Mouse (Mus musculus) heart, embryonic 14.5 days (tissue): Measurements from ENCODE around the gene Cdk5. TPM values are rescaled to one million over a fixed set of nuclear protein-coding genes. Genes with fewer than 3 reads are reported as not detected.

Experiments
- ATAC-seq: fragments of 200-750 bp; cut with Nextera tagmentation; 2 replicates; pipeline ENCODE4 v1.8.0; 2017; ENCODE audit warnings: low read depth, moderate TSS enrichment; ENCODE audit not compliant: insufficient number of reproducible peaks, insufficient read depth, low FRiP score
- H3K27ac ChIP-seq, 2 experiments: fragments of 200-500 bp in 1 of 2; fragments of 300-500 bp in 1 of 2; sonication (generic) in 1 of 2; replicated peaks in 1 of 2; 2 replicates each; pipeline ENCODE4 v1.5.1; 2012 to 2014; ENCODE audit warnings: low read depth in 2 of 2, low read length in 2 of 2, control low read depth in 1 of 2, mild to moderate bottlenecking in 1 of 2, mixed read lengths in 1 of 2; ENCODE audit not compliant: control insufficient read depth in 1 of 2, insufficient read depth in 1 of 2
- H3K27me3 ChIP-seq: fragments of 300-500 bp; sonication (generic); 2 replicates; pipeline ENCODE4 v1.6.1; 2014; ENCODE audit warnings: mild to moderate bottlenecking, low read length, control low read depth; ENCODE audit not compliant: control insufficient read depth, insufficient read depth
- H3K36me3 ChIP-seq: fragments of 300-500 bp; sonication (generic); 2 replicates; pipeline ENCODE4 v1.6.1; 2014; ENCODE audit warnings: mild to moderate bottlenecking, control low read depth, low read length, mixed read lengths; ENCODE audit not compliant: control insufficient read depth, insufficient read depth
- H3K4me1 ChIP-seq, 2 experiments: fragments of 200-500 bp in 1 of 2; fragments of 300-500 bp in 1 of 2; sonication (generic) in 1 of 2; 2 replicates each; pipeline ENCODE4 v1.6.1; 2012 to 2014; ENCODE audit warnings: low read length in 2 of 2, control low read depth in 1 of 2, mixed read lengths in 1 of 2; ENCODE audit not compliant: control insufficient read depth in 2 of 2, insufficient read depth in 2 of 2
- H3K4me2 ChIP-seq: fragments of 300-500 bp; sonication (generic); 2 replicates; pipeline ENCODE4 v1.6.1; 2014; ENCODE audit warnings: mild to moderate bottlenecking, low read length
- H3K4me3 ChIP-seq, 2 experiments: fragments of 200-500 bp in 1 of 2; fragments of 300-500 bp in 1 of 2; sonication (generic) in 1 of 2; 2 replicates each; pipeline ENCODE4 v1.5.1; 2012 to 2014; ENCODE audit warnings: low read length in 2 of 2, mild to moderate bottlenecking in 2 of 2, control low read depth in 1 of 2, low read depth in 1 of 2, moderate library complexity in 1 of 2; ENCODE audit not compliant: control insufficient read depth in 1 of 2, insufficient read depth in 1 of 2
- H3K9ac ChIP-seq: fragments of 300-500 bp; sonication (generic); 2 replicates; pipeline ENCODE4 v1.6.1; 2014; ENCODE audit warnings: mild to moderate bottlenecking, low read length
- H3K9me3 ChIP-seq: fragments of 300-500 bp; sonication (generic); 2 replicates; pipeline ENCODE4 v1.6.1; 2016; ENCODE audit warnings: low read length, control low read depth; ENCODE audit not compliant: control insufficient read depth
- WGBS: fragments of 180-500 bp; shearing (Covaris S2); extraction: QIAGEN DNeasy Blood & Tissue Kit; methylation state at CpG from one replicate; pipeline ENCODE4 v1.1.7; 2014; 5-methylcytosine and 5-hydroxymethylcytosine counted together
- polyA plus RNA-seq: library from polyadenylated mRNA; unstranded; fragments of >200 nt; fragmentation: Nextera tagmentation; extraction: Ambion mirVana; gene quantifications from 2 replicates; pipeline ENCODE4 v1.2.1, GENCODE M21; 2014

Gene Cdk5
- polyA plus RNA-seq, 1 experiment from 2014 or later, result 31.0 TPM

- no peak for ATAC-seq
- H3K36me3 ChIP-seq, result peaks cover 12% of the 10 kb centered on the region; the same call in 1 of the 2 replicates
- H3K27ac ChIP-seq, result no peak overlapping the region
- peaks cover 16 to 31% of the 10 kb centered on the region in 2 experiments for H3K4me1 ChIP-seq
- H3K9me3 ChIP-seq, result no peaks in the 10 kb centered on the region
- WGBS, result 45% methylated on average over 2 of the region's 2 CpGs
- H3K27me3 ChIP-seq, result peaks cover 9% of the 10 kb centered on the region; the same call in 1 of the 2 replicates
- no peak overlapping the region for H3K4me3 ChIP-seq
- no peak overlapping the region for H3K4me2 ChIP-seq
- no peak overlapping the region for H3K9ac ChIP-seq
Observed at GRCm38 (mm10) chr5:24381988-24382387, 41.3 kb downstream of the Cdk5 start.

GRCm38 (mm10) chr5:24381486-24381885 lies 41.8 kb downstream of the Cdk5 start:
- Histone ChIP-seq H3K27me3 (peaks cover 9% of the 10 kb centered on the region; the same call in 1 of the 2 replicates), H3K27ac (no peak overlapping the region), H3K9ac (no peak overlapping the region), H3K4me1 (peaks cover 16 to 31% of the 10 kb centered on the region in 2 experiments), H3K36me3 (peaks cover 12% of the 10 kb centered on the region; the same call in 1 of the 2 replicates), H3K4me2 (no peak overlapping the region), H3K9me3 (no peaks in the 10 kb centered on the region), H3K4me3 (no peak overlapping the region)
- 59% methylated on average over 6 of the region's 6 CpGs for WGBS
- ATAC-seq, result no peak

DNA sequence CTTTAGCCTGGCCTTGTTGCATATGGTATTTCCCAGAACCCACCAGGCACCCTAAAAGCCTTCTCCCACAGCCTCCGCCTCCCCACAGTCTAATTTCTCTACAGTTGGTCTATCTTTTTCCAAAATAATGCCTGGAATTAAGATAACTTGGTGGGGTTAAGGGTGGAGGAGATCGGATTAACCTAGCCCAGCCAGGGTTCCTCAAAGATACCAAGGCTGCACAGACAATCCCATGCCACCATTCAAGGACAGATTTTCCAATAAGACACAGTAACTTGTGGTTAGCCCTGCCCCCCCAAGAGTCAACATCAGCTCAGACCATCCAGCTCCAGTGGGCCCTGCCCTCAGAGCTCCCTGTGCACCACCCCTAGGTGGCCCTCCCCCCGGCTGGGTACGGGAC lies 42.8 kb downstream of the Cdk5 start:
- Histone ChIP-seq H3K27ac (no peak overlapping the region), H3K36me3 (peaks cover 12% of the 10 kb centered on the region; the same call in 1 of the 2 replicates), H3K4me1 (peaks cover 16 to 29% of the 10 kb centered on the region in 2 experiments), H3K9me3 (no peaks in the 10 kb centered on the region), H3K27me3 (0 out of 2 replicates have a peak, but pooled peaks cover 1% of the 10 kb centered on the region), H3K4me3 (no peak overlapping the region), H3K9ac (no peak overlapping the region), H3K4me2 (no peak overlapping the region)
- no peak for ATAC-seq
- 80% methylated on average over 4 of the region's 4 CpGs for WGBS

- no peak overlapping the region for H3K4me2 ChIP-seq
- H3K27ac ChIP-seq, result no peak overlapping the region
- H3K9ac ChIP-seq, result no peak overlapping the region
- no peak overlapping the region for H3K4me3 ChIP-seq
- H3K36me3 ChIP-seq, result peaks cover 7% of the 10 kb centered on the region; the same call in 1 of the 2 replicates
- H3K9me3 ChIP-seq, result no peaks in the 10 kb centered on the region
- peaks cover 19 to 28% of the 10 kb centered on the region in 2 experiments for H3K4me1 ChIP-seq
- no peaks in the 10 kb centered on the region for H3K27me3 ChIP-seq
- ATAC-seq, result no peak
- 42% methylated on average over 4 of the region's 4 CpGs for WGBS
Observed at GRCm38 (mm10) chr5:24379501-24379900, 43.8 kb downstream of the Cdk5 start.

DNA sequence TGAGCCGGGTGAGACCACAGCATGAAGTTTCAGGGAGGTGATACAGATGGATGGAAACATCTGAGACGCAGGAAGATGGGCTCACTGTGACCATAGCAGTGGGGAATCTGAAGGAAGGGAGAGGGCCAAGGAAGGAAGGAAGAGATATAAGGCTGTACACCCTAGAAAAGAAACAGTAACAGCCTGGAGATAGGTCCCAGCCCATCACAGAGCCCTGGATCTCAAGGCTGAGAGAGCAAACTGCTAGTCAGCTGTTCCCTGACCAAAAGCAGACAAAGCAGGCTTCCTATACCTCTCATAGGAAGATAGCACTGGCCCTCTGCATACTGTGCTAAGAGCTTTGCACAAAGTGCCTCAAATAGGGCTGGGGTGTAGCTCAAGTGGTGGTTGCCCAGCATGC lies 44.6 kb downstream of the Cdk5 start:
- Histone ChIP-seq H3K4me2 (no peak overlapping the region), H3K27ac (no peak overlapping the region), H3K27me3 (no peaks in the 10 kb centered on the region), H3K36me3 (peaks cover 7% of the 10 kb centered on the region; the same call in 1 of the 2 replicates), H3K4me3 (no peak overlapping the region), H3K4me1 (peaks cover 20 to 31% of the 10 kb centered on the region in 2 experiments), H3K9me3 (no peaks in the 10 kb centered on the region), H3K9ac (peak overlapping the region; percentile 8; the same call in 1 of the 2 replicates)
- no peak for ATAC-seq
- WGBS, result 78% methylated on average over 2 of the region's 2 CpGs

DNA sequence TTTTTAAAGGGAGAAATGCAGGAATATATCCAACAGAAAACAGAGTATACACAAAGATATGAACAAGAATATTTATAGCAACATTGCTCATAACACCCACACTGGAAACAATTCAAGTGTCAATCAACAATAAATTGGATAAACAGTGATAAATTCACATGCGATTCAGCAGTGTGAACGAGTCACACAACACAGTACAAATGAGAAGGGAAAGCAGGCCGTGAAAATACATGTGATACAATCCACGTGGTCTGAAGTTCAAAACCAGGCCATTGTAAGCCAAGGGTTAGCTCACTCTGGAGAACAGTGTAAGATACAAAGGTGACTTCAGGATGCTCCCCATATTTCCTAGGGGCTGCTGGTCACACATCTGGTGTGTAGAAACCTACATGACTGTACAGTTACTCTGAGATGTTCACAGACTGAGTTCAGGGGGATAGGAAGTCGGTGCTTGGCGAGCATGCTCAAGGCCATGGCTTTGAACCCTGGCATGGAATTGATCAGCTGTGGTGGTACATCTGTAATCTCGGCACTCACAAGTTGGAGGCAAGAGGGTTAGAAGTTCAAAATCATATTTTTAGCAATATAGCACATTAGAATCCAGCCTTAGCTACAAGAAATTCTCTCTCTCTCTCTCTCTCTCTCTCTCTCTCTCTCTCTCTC lies 48.5 kb downstream of the Cdk5 start:
- no peak overlapping the region for H3K4me2 ChIP-seq
- H3K36me3 ChIP-seq, result peaks cover 21% of the 10 kb centered on the region; the same call in 1 of the 2 replicates
- 43% methylated on average over 7 of the region's 7 CpGs for WGBS
- no peak overlapping the region; a peak in 1 of 4 replicates for H3K27ac ChIP-seq
- peaks cover 15 to 22% of the 10 kb centered on the region in 2 experiments for H3K4me1 ChIP-seq
- no peaks in the 10 kb centered on the region for H3K27me3 ChIP-seq
- no peaks in the 10 kb centered on the region for H3K9me3 ChIP-seq
- no peak overlapping the region for H3K4me3 ChIP-seq
- no peak overlapping the region for H3K9ac ChIP-seq
- ATAC-seq, result no peak

- peak overlapping the region; percentile 21 to 46; a peak in 3 of 4 replicates for H3K27ac ChIP-seq
- H3K9ac ChIP-seq, result no peak overlapping the region
- no peaks in the 10 kb centered on the region for H3K9me3 ChIP-seq
- H3K4me1 ChIP-seq, result peaks cover 11 to 17% of the 10 kb centered on the region in 2 experiments
- no peaks in the 10 kb centered on the region for H3K27me3 ChIP-seq
- no peak for ATAC-seq
- 17% methylated on average over 6 of the region's 6 CpGs for WGBS
- H3K36me3 ChIP-seq, result peaks cover 24% of the 10 kb centered on the region; the same call in 1 of the 2 replicates
- H3K4me3 ChIP-seq, result no peak overlapping the region
- H3K4me2 ChIP-seq, result no peak overlapping the region
Observed at GRCm38 (mm10) chr5:24374216-24374615, 49.1 kb downstream of the Cdk5 start.
